Comparison of ENCODE assay signal across 7 mouse cellular contexts in the genomic region with DNA sequence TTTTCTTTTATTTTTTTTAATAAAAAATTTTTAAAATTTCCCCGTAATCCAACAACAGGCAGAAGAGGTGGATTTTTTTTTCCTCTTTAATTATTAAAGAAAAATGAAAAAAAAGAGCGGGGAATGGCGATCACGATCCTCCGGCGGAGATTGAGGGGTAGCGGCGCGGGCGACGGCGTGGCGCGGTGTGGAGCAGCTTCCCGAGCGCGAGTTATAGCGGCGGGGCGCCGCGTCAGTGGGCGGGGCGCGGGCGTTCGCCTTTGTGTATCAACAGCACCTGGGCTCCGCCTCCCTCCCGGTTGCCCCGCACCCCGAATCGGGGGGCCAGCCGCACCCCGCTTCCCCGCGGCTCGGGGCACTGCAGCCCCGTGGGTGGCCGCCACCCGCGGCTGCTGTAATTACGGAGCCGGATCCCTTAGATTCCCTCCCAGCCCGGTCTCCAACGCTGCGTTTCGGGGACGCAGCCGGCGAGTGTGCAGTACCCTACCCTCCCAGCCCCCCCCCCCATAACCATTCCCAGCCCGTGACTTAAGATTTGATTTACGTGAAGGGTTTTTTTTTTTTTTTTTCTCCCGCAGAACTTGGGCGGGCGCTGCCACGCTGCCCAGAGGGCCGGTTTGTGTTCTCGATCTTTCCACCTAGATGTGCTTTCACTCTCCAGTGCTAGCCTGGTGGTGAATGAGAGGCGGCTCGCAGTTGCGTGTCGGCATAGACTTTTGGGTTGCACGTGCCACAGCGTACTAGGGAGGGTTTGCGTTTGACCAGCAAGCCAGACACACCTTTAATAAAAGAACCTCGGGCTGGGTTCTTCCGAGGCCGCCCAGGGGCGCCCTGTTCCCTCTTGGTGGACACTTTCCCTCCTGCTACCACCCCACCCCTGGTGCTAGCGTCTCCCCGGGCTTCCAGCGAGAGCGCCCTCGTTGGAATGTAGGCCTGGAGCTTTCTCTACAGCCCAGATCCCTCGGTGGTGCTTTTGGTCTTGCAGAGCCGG. TPM values are rescaled to one million over a fixed set of nuclear protein-coding genes. Genes with fewer than 3 reads are reported as not detected.
DNase-seq lines count a peak whose midpoint lies in the region; ATAC-seq lines count a peak whose summit lies in the region.

TSS of gene Slc38a2 (minus strand) at position 210 of the 991 bp plus-strand sequence.

- H3K4me3 ChIP-seq in embryonic facial prominence, embryonic 10.5 days, result peak within 1 kb of the TSS; percentile 96
- peak within 1 kb of the TSS; percentile 87 for H3K4me3 ChIP-seq in midbrain, embryonic 11.5 days (ENCODE audit: low read depth, low read length)

- ATAC-seq in granulocyte monocyte progenitor cell, adult 5-6 weeks (replicated peaks; ENCODE audit: poor library complexity, severe bottlenecking), result peak; percentile 68
- ATAC-seq in midbrain, embryonic 11.5 days (ENCODE audit: low FRiP score), result peak; percentile 84

- H3K4me1 ChIP-seq in embryonic facial prominence, embryonic 10.5 days, result peaks cover 39% of the 10 kb centered on the region
- H3K4me1 ChIP-seq in midbrain, embryonic 11.5 days (ENCODE audit: control insufficient read depth, insufficient read depth, low read length), result peaks cover 25% of the 10 kb centered on the region

- H3K4me2 ChIP-seq in midbrain, embryonic 11.5 days, result peak within 1 kb of the TSS; percentile 82

- intact Hi-C loops in left cerebral cortex, postnatal 4 days (cut with DNase I), result loop anchor here (5.0 to 10.0 kb wide), 2 partner anchors 237 to 435 kb away; no protein-coding TSS in a partner anchor

- peak within 1 kb of the TSS; percentile 99 for H3K9ac ChIP-seq in midbrain, embryonic 11.5 days (ENCODE audit: low read length)

- H3K9me3 ChIP-seq in embryonic facial prominence, embryonic 10.5 days, result no peaks in the 10 kb centered on the region
- no peaks in the 10 kb centered on the region for H3K9me3 ChIP-seq in midbrain, embryonic 11.5 days (ENCODE audit: control insufficient read depth, low read length)

- H3K27ac ChIP-seq in embryonic facial prominence, embryonic 10.5 days (replicated peaks), result peak within 1 kb of the TSS; percentile 100
- H3K27ac ChIP-seq in midbrain, embryonic 11.5 days (ENCODE audit: low read depth, low read length), result peak within 1 kb of the TSS; percentile 98

- DNase-seq in adrenal gland, postnatal 10 days, result peak; percentile 96
- DNase-seq in embryonic facial prominence, embryonic 10.5 days (ENCODE audit: low spot score), result peak; percentile 93
- DNase-seq in kidney, adult 11 months, result peak; percentile 89
- DNase-seq in left cerebral cortex, postnatal 4 days, result peak; percentile 90
- peak; percentile 99 for DNase-seq in midbrain, embryonic 11.5 days (ENCODE audit: low spot score, missing footprints)
- DNase-seq in skeletal muscle tissue, adult 2 months (ENCODE audit: low read depth, low spot score), result peak; percentile 86

- under 1% methylated on average over 76 of the region's 76 CpGs for WGBS in embryonic facial prominence, embryonic 10.5 days
- under 1% methylated on average over 74 of the region's 76 CpGs for WGBS in midbrain, embryonic 11.5 days

- no peaks in the 10 kb centered on the region for H3K27me3 ChIP-seq in embryonic facial prominence, embryonic 10.5 days (replicated peaks; ENCODE audit: low read depth, poor library complexity, severe bottlenecking)
- H3K27me3 ChIP-seq in midbrain, embryonic 11.5 days (ENCODE audit: control insufficient read depth, insufficient read depth, low read length), result peaks cover 5% of the 10 kb centered on the region; the same call in 1 of the 2 replicates

- peaks cover 38% of the 10 kb centered on the region for H3K36me3 ChIP-seq in embryonic facial prominence, embryonic 10.5 days (replicated peaks)
- peaks cover 17% of the 10 kb centered on the region for H3K36me3 ChIP-seq in midbrain, embryonic 11.5 days (ENCODE audit: control insufficient read depth, insufficient read depth, low read length)

RNA-seq across cellular contexts. Expression of gene Slc38a2, which starts in this region (rescaled TPM):
- total RNA-seq in adrenal gland, postnatal 10 days (2021), result 100 to 1,000 TPM in 1 of 2 experiments, 10 to 100 TPM in 1; 99.1 to 143 TPM
- 179 TPM in 2 replicates for polyA plus RNA-seq in embryonic facial prominence, embryonic 10.5 days (2016; fragmentation: Nextera tagmentation; extraction: Ambion mirVana)
- 89.2 and 112 TPM in 2 replicates for total RNA-seq in granulocyte monocyte progenitor cell, adult 5-6 weeks (2014; fragmentation: Nextera tagmentation)
- total RNA-seq in granulocyte monocyte progenitor cell, adult 5-6 weeks (2017), result 84.0 and 92.8 TPM in 2 replicates
- 100 to 1,000 TPM; 114 to 124 TPM for total RNA-seq in left cerebral cortex, postnatal 4 days (2021)
- polyA plus RNA-seq in midbrain, embryonic 11.5 days (2014; fragmentation: Nextera tagmentation; extraction: Ambion mirVana), result 211 and 237 TPM in 2 replicates

Comparison
In these comparisons a context has a peak if more than half of its experiments do, and no peak if none do; other contexts are left out.
1. Peak in every context shown above with its lines: DNase-seq, ATAC-seq, H3K4me3 ChIP-seq and H3K27ac ChIP-seq.